Mouse (Mus musculus): ENCODE measurements at regions not wholly inside any gene's neighbourhood (a gene's known extent, or its start where the extent isn't known, plus 50 kb on each side); places are given as distances from the start of the nearest gene placed in this dataset.

DNA sequence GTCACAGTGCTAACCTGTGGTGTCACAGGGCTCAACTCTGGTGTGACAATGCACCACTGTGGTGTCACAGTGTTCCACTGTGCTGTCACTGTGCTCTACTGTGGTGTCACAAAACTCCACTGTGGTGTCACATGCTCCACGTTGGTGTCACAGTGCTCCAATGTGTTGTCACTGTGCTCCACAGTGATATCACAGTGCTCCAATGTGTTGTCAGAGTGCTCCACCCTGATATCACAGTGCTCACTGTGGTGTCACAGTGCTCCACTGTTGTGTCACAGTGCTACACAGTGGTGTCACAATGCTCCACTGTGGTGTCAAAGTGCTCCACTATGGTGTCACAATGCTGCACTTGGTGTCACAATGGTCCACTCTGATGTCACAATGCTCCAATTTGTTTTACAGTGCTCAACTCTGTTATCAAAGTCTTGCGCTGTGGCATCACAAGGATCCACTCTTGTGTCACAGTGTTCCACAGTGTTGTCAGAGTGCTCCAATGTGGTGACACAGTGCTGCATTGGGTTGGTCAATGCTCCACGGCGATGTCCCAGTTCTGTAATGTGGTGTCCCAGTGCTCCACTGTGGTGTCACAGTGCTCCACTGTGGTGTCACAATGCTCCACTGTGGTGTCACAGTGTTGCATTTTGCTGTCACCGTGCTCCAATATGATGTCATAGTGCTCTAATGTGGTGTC is 92.4 kb upstream of the Scaf8 start:
- TF ChIP-seq CTCF (IDR thresholded peaks at IDR 0.05; ENCODE audit: low read depth) = no peak
- TF ChIP-seq EP300 (IDR thresholded peaks at IDR 0.05; ENCODE audit: low read depth) = no peak
